Mouse (Mus musculus) ES-E14 (cell line): ENCODE data around the gene Pon3.

ENCODE experiments used
- MAFK ChIP-seq: IDR thresholded peaks from 2 replicates; pipeline ENCODE4 v1.6.1; 2014; ENCODE audit warnings: mild to moderate bottlenecking, low read depth, low read length, inconsistent platforms; ENCODE audit not compliant: insufficient read depth
- ZC3H11A ChIP-seq: IDR thresholded peaks from 2 replicates; pipeline ENCODE4 v1.6.1; 2012; ENCODE audit warnings: low read depth, mild to moderate bottlenecking, inconsistent platforms, low read length, borderline replicate concordance
- ZNF384 ChIP-seq: IDR thresholded peaks from 2 replicates; pipeline ENCODE4 v1.6.1; 2012; ENCODE audit warnings: low read depth, low read length, inconsistent platforms

DNA sequence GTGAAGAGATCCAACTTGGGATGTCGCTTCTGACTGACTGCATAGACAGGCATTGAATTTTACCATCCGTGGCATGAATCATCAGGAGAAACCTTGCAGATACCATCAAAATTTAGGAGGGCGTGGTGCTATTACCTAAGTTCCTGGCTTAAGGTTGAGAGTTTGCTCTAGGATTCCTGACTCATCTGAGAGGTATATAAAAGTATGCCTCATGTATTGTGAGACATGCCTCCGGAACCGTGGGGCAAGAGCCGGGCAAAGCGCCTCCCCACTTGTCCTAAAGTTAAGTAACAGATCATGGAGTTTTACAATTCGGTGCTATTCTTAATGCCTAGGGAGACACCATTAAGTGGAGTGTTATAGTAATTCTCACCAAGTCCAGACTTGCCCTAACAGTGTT, 44.5 kb upstream of the Pon3 start:
- no peak for TF ChIP-seq ZC3H11A
- TF ChIP-seq MAFK, result no peak
- TF ChIP-seq ZNF384, result no peak
